Mouse (Mus musculus) cerebellum, adult 9-11 months (tissue): ENCODE data around the gene Pgam1.

Experiments
- DNase-seq: peaks from one replicate; pipeline ENCODE4 v3.0.0; 2022

Gene Pgam1

GRCm38 (mm10) chr19:41911178-41912073, at the start of gene Pgam1:
Gene Pgam1, plus strand, starts transcription at chr19:41911923.
- DNase-seq = peak; percentile 98

- DNase-seq = no peak
Measured at GRCm38 (mm10) chr19:41866707-41867106, 45.0 kb upstream of the Pgam1 start.

GRCm38 (mm10) chr19:41869296-41869695, 42.4 kb upstream of the Pgam1 start:
- no peak for DNase-seq

- DNase-seq = peak; percentile 12
Measured at GRCm38 (mm10) chr19:41869946-41870345, 41.8 kb upstream of the Pgam1 start.

GRCm38 (mm10) chr19:41872285-41872684, 39.4 kb upstream of the Pgam1 start:
- no peak for DNase-seq

- DNase-seq = no peak
Measured at GRCm38 (mm10) chr19:41874356-41874755, 37.4 kb upstream of the Pgam1 start.

GRCm38 (mm10) chr19:41881842-41882241, 29.9 kb upstream of the Pgam1 start:
- no peak for DNase-seq

- no peak for DNase-seq
Measured at GRCm38 (mm10) chr19:41883882-41884281, 27.8 kb upstream of the Pgam1 start.

GRCm38 (mm10) chr19:41888191-41888590, 23.5 kb upstream of the Pgam1 start:
- no peak for DNase-seq

GRCm38 (mm10) chr19:41894959-41895358, 16.8 kb upstream of the Pgam1 start:
- no peak for DNase-seq

GRCm38 (mm10) chr19:41895460-41896318, 16.0 kb upstream of the Pgam1 start, which contains the start of gene Rrp12:
Gene Rrp12, minus strand, starts transcription at chr19:41896173.
- DNase-seq = peak; percentile 89

GRCm38 (mm10) chr19:41896319-41896711, 15.4 kb upstream of the Pgam1 start:
- DNase-seq = no peak

- peak; percentile 45 for DNase-seq
Measured at GRCm38 (mm10) chr19:41898860-41899259, 12.9 kb upstream of the Pgam1 start.

GRCm38 (mm10) chr19:41900495-41901090, 11.1 kb upstream of the Pgam1 start:
- no peak for DNase-seq

- no peak for DNase-seq
Measured at GRCm38 (mm10) chr19:41901696-41902095, 10.0 kb upstream of the Pgam1 start.

GRCm38 (mm10) chr19:41902848-41903593, 8.7 kb upstream of the Pgam1 start:
- DNase-seq = no peak

GRCm38 (mm10) chr19:41905246-41905645, 6.5 kb upstream of the Pgam1 start:
- no peak for DNase-seq

- no peak for DNase-seq
Measured at GRCm38 (mm10) chr19:41906311-41907078, 5.2 kb upstream of the Pgam1 start.

- no peak for DNase-seq
Measured at GRCm38 (mm10) chr19:41907079-41907760, 4.5 kb upstream of the Pgam1 start.

GRCm38 (mm10) chr19:41908736-41909135, 3.0 kb upstream of the Pgam1 start:
- peak; percentile 36 for DNase-seq

GRCm38 (mm10) chr19:41910396-41910795, 1.3 kb upstream of the Pgam1 start:
- no peak for DNase-seq
